Mouse (Mus musculus): ENCODE results near the gene Zfp467.

- TF ChIP-seq POLR2A (IDR thresholded peaks at IDR 0.05; ENCODE audit: borderline replicate concordance, control insufficient read depth, low read depth, low read length), result no peak
- TF ChIP-seq CTCF (IDR thresholded peaks at IDR 0.05; ENCODE audit: control insufficient read depth, insufficient read depth, low read length), result no peak
Measured at GRCm38 (mm10) chr6:48396008-48396595, 49.5 kb downstream of the Zfp467 start.
